Mouse (Mus musculus) retina, adult 2 months (tissue): ENCODE data around the gene Sap30l.
"Not testable (repeated sequence)": the region's sequence is repeated elsewhere in the genome, so short reads cannot be mapped to it uniquely, and the experiment has no call there.

Experiments
- DNase-seq: peaks from one replicate; pipeline ENCODE4 v3.0.0-alpha.2; 2012; ENCODE audit warnings: low read depth, low spot score

Sap30l gene

DNA sequence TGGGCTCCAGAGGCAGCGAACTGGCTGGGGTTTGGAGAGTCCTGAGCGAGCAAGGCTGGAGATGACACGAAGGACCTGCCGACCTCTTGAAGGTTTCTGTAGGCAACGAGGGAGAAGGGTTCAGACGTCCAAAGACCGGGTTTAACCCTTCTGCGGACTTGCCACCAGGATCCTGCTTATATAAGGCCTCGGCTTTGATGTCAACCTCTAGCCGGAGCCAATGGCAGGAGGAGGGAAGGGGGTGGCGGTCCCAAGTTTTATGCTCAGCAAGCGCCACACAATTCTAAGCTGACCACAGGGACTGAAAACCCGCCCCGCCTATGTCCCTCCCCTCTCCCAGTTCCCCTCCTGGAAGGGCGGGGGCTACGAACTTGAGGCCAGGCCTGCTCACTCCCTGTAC lies 30.4 kb downstream of the Sap30l start:
- no peak for DNase-seq

DNA sequence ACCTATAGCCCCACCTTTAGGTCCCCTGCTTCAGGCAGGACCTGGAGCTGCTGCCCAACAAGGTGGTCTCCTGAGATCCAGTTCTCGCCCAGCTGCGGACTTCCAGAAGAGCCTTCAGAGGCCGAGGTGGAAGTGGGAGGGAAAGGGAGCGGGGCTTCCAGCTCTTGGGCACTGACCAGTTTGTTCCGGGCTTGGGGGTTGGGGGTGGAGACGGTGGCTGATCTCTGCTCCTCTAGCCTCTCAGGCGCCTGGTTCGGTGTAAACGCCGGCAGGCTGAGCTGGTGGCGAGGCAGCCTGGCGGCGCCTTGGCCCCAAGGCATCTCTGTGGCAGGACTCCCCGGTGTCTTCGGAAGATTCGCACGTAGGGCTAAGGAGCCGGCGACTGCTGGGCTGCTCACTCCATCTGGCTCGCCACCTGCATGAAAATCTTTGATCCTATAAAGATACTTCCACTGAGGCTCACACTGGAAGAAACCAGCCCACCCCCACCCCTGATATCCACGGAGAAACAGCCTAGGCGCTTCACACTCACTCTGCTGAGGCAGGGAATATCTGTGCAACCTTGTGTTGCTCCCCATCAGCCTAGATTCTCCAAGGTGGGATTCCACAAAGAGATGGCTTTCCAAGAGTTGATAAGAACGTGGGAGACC lies 31.2 kb downstream of the Sap30l start, which contains the start of gene Hand1:
Hand1 (minus strand) TSS at position 267 of the 650 bp plus-strand sequence.
- DNase-seq: no peak

DNA sequence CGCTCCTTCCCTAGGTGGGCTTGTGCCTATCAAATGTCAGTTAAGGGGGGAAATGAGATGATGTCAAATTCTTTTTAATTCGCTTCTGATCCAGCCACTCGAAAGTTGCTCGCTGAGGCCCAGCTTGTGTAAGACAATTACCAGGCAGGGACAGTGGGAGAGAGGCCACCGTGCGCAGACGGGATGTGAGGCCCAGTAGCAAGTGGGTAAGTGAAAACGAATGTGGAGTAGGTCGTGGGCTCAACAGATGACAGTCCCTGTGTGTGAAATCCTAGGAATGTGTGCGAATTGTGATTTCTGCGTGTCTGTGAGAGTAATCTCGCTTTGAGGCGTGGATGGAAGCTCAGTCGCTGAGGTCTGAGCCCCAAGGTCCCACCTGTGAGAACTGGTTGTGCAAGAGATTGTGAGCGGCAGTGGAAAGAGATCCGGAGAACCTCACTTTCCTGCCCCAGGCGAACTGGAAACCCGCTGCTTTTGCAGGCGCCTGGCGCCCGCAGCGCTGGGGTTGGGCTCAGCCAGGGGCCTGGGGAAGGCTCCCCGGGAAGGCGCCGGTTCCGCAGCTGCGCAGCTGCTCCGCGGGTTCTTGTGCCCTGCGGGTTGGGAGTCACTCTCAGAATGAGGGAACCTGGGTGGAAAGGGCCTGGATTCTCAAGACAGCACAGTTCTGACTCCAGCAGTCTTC lies 32.0 kb downstream of the Sap30l start:
- no peak for DNase-seq

DNA sequence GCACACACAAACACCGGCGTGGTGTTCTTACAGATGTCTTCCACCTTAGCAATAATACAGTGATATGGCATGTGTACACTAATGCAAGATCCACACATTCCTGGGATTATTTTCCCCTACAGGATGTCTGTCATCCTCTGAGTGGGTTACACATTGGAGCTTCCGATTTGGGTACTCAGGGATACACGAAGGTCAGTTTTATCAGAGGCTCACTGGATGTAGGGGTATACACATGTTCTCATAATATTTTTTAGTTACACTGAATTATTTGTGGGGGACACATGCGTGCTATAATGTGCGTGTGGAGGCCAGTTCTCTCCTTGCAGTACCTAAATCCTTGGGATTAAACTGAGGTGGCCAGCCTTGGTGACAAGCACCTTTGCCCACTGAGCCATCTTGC lies 32.6 kb downstream of the Sap30l start:
- no peak for DNase-seq

DNA sequence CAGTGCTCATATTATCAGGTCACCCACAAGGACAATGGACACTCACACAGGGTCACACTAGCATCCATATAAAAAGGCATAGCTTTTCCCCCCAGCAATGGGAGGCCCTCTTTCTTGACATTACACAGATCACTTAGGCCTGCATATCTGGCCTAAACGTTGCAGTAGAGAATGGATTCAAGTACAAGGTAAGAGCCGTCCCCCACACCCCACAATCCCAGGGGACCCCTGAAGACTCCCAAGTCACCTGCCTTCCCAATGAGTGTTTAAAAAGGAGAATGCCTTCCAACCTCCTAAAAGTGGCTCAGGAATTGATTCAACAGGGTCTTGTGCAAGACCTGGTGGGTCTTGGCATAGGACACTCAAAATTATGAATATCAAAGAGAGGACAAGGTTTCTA lies 33.9 kb downstream of the Sap30l start:
- DNase-seq: no peak

DNA sequence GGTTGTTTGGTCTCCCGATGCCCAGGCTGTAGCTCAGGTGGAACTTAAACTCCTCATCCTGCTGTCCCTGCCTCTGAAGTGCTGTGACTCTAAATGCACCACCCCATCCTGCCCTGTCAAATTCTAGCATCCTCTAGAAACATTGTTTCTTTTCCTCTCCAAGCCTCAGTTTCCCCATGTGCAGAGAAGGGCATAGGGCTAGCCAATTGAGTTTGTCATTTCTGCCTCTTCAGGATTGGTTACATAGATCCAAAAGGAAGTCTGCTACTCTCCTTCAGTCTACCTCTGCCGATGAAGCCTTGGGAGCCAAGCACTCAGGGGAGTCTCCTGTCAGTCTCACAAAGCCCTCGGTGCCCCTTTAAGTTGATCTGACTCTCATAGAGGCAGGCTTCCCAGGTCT lies 34.5 kb downstream of the Sap30l start:
- DNase-seq: no peak

DNA sequence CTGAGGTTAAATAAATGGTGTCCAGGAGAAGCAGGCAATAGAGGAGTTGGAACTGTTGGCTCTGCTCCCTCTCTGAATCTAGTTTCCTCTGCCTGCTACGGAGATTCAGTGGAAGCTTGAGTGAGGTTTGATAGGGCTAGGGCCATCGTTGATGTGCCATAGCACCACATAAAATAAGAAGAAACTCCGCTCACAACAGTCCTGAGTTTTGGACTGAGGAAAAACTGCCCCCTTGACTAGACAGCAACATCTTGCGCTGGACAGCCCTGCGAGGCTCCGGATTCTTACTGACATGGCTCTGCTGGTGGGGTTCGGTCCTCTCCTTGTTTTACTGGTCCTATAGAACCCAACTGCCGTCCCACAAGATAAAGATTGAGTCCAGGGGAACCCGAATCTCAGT lies 35.0 kb downstream of the Sap30l start:
- DNase-seq: no peak

DNA sequence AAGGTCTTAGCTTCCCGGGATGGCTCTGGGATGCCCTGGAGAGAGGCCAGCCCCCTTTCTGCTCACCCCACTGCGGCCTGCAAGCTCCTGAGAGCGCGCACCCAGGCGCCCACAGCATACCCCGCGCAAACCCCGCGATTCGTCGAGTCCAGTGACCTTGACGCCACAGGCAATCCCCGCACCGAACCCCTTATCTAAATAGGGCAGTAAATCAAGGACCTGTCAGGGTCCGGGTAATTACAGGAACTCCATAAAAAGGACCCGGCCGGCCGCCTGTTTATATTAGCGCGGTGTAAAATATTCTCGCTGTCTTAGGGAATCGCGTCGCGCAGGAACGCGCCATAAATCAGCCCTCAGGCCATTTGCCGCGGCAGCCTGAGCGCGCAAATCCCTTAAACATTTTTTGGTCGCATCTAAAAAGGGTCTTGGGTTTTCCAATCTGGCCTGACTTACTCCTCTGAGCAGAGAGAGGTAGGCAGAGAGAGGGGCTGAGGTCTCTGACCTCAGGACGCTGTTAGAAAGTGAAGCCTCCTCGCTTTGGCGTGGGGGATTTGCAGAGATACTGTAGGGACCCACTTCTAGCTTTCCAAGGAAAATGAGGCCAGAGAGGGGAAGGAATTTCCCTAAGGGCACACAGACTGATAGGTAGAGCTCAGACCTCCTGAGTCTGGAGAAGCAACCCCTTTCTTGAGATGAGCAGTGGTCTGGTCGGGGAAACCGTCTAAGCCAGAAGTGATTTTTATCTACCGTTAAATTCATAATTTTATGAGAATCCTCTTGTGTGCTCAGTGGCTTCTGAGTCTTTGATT lies 35.6 kb downstream of the Sap30l start:
- DNase-seq: no peak

DNA sequence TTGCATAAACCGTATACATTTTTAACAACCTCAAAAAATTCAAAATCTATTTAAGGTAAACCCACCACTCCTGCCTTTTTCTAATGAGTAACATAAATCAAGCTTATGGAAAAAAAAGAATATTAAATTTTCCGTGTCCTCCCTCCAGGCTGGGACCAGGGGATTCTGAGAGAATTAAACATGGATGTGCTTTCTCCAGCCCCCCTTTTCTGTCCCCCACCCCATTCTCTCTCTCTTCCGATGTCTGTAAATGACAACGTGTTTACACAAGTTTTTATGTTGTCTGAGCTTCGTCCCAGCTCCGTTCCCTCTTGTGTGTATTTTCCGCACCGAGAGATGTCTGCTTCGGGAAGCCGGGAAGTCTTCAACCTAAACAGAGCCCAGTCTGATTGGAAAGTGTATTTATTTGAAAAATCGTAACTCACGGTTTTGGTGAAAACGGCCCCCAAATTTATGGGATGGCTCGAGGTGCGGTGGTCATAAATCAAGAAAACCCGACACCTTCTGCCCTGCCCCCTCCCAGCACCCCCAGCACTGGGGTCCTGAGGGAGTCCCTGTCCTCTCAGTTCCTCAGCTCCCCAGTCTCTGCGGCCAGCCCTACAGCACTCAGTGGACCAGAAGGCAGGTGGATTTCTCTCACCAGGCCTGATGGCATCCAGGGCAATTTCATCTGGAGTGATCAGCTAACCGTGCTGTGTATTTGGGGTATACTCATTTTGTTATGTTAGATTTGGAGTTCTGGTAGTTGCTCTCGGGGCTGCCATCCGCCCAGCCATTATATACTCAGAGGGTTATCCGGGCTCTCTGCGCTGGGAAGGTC lies 36.6 kb downstream of the Sap30l start:
- no peak for DNase-seq

DNA sequence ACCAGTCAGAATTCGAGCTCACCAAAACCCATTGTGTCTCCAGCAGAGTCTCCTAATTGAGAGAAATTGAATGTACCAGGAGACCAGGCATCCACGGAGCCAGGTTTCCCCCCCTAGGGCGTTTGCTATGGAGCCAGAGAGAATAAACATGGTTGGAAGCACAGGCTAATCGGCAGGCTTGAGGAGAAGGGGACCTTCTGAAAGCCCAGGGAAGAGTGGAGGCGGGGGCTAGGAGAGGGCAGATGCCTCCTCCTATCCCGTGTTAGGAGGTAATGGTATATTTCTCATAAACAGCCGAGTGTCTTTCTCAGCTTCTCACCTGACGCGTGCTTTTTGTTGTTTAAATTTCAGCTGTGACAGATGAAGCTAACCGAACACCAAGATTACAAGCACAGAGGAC lies 39.5 kb downstream of the Sap30l start:
- DNase-seq: no peak

DNA sequence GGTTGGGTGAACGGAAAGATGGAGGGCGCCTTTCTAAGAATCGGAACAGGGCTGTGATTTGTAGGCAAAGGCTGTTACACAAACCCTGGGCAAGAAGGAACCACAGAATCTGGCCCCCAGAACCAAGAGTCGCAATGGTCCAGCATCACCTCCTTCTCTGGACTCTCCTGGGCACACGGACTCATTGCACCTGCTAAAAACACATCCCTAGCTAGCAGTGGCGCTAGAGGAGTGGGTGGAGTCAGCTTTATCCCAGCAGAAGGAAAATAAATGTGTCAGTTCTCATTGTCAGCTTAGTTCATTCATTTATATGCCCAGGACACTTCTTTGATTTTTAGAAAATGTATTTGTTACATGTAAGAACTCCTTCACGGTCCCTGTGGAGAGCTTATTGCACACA lies 40.0 kb downstream of the Sap30l start:
- DNase-seq: no peak

DNA sequence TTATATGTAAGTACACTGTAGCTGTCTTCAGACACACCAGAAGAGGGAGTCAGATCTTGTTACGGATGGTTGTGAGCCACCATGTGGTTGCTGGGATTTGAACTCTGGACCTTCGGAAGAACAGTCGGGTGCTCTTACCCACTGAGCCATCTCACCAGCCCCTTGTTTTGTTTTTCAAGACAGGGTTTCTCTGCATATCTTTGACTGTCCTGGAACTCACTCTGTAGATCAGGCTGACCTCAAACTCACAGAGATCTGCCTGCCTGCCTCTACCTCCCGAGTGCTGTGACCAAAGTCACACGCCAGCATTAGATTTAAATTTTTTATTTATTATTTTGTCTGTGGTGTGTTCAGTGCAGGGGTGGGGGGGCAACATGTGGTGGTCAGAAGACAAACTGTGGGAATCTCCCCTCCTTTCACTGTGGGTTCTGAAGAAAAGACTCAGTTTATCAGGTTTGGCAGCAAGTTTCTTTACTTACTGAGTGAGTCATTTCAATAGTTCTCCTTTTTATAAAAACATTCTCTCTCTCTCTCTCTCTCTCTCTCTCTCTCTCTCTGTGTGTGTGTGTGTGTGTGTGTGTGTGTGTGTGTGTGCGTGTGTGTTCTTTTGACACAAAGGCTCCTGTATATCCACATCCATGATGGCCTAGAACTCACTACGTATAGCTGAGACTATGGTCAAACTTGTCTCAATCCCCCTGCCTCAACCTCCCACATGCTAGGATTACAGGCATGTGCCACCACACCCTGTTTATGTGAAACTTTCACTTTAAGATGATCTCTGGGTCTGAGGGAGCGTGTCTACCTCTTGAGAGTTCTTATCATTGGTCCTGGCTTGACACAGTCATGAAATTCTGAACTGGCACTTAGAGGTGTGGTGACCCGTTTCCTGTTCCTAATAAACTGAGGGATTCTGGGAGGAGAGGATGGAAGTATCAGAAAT lies 45.3 kb downstream of the Sap30l start:
- DNase-seq: not testable (repeated sequence)

DNA sequence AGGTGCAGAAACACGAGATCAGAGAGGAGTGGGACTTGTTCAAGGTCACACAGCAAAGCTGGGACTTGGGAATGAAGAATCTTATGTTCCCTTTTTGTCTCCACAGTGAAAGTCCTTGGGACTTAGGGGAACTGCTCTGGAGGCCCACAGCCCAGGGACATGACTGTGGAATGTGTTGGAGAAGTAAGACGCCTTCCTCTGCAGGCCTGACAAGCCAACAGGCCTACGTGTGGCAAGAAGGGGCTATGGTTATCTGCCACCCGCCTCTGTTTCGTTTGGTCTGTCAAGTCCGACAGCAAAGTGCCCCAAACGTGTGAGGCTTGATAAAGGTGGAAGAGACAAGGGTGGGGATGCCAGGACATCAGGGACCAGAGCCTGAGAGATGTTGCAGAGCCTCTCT lies 46.0 kb downstream of the Sap30l start:
- no peak for DNase-seq

DNA sequence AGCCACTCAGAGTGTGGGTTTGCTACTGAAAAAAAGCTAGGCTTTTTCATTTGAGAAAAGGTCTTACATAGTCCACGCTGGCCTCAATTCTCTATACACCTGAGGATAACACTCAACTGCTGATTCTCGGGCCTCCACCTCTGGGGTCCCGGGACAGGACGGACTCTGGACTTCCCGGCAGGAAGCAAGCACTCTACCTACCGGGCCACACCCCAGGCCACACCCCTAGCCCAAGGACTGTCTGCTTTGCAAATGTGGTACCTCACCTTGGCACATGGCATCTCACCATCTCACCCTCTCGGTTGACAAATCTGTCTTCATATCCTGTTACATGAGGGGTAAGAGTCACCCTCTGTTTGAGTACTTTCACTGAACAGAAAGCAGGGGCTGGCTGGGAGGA lies 48.9 kb downstream of the Sap30l start:
- DNase-seq: no peak

DNA sequence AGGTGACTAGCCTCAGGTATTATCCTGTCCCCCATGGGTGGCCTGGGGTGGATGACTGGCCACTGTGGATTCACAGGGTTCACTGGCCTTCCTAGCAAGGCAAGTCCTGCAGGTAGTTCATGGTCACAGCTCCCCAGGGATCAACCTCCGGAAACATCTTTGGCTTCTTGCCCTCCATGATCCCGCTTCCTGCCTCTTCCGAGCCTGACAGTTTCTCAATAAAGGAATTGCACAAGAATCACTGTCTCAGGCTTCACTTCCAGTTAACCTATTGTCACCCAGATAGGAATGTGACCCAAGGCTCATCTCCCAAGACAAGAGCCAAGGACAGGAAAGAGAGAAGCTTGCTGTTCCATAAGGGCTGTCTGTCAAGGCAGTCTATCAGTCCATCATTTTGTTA lies 49.5 kb downstream of the Sap30l start:
- no peak for DNase-seq

DNA sequence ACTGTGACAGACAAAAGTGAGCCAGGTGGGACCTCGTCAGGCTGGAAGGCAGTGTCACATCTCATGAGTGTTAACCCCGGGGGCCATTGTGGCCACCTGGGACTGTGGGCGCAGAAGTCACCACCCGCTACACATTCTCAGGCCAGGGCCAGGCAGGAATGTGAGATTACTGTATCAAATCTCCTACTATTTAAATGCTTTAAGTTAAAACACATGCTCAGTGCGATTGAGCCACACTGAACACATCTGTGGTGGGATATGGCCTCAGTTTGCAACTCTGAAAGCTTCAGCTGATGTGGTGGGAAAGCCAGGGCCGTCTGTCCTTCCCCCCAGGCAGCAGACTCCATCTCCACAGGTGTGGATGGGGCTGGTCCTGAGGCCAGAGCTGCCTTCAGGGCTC lies 52.1 kb downstream of the Sap30l start:
- DNase-seq: no peak

DNA sequence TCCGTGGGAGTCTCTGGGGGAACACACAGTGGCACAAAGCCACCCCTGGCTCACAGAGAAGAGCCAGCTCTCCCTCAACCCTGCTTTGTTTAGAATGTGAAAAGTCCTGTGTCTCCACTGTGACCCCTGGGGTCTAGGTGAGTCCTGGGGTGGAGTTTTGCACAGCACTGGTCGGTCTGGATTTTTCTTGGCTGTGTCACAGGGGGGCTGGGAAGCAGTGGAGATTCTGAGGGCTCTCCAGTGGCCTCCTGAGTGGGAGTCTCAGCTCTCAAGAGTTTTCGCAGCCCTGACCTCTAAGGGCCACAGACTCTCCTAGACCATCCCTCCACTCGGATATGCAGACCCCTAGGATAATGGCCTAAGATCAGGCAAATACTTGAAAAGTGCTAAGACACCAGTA lies 56.3 kb downstream of the Sap30l start:
- DNase-seq: no peak
